Comparison of ENCODE assay signal across 27 mouse cellular contexts in the genomic region with DNA sequence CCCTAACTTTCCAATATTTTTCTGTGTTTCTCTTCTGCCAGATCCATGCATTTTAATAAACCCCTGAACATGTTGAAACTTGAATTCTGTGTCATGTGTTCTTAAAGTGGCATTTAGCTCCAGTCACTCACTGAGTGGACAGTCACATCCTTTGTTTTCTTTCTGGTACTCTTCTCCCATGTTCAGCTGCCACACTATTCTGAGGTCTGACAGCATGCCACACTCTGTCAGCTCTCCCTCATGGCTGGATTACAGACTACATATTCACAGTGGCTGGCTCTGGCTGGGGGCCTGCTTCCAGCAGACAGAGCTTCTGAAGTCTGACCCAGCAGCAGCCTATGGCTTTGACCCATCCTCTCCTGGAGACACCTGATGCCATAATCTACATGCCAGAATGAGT.
DNase-seq lines count a peak whose midpoint lies in the region; ATAC-seq lines count a peak whose summit lies in the region.
"Had no signal": no experiment of that assay in that cellular context is flagged by ENCODE, and none has a peak within 500 bp of the region (broad histone marks: within the 10 kb centered on the region; RNA-seq: fewer than 3 reads in every experiment).

No protein-coding gene starts in this region.

- no peaks in the 10 kb centered on the region for H3K36me3 ChIP-seq in kidney, embryonic 16.5 days (ENCODE audit: insufficient read depth, low read length)
- no peaks in the 10 kb centered on the region for H3K36me3 ChIP-seq in embryonic facial prominence, embryonic 14.5 days (ENCODE audit: control insufficient read depth, insufficient read depth, low read length)
- H3K36me3 ChIP-seq: G1E; hindbrain, embryonic 13.5 days; midbrain, embryonic 10.5 days had no signal

- peak; percentile 10 for DNase-seq in gastrocnemius, postnatal 14 days
- DNase-seq in gastrocnemius, postnatal 36 days: no peak
- DNase-seq in kidney, adult 11 months: no peak
- peak; percentile 21 for DNase-seq in embryo, embryonic 10.5 days (ENCODE audit: low spot score)
- no peak for DNase-seq in embryonic facial prominence, embryonic 14.5 days (ENCODE audit: low spot score)
- no peak for DNase-seq in heart, postnatal 14 days
- DNase-seq: adrenal gland, postnatal 10 days; B cell, adult 2 months; cerebellum, adult 18-20 months; cerebellum, postnatal 14 days; heart, postnatal 10 days; kidney, adult 18-20 months; kidney, postnatal 14 days; layer of hippocampus, postnatal 36 days; right cerebral cortex, adult 18-20 months; right cerebral cortex, postnatal 4 days; thymus, adult 18-20 months; thymus, postnatal 36 days had no signal

- no peaks in the 10 kb centered on the region for H3K4me1 ChIP-seq in kidney, embryonic 16.5 days (ENCODE audit: insufficient read depth, low read length)
- H3K4me1 ChIP-seq in embryonic facial prominence, embryonic 14.5 days (ENCODE audit: control insufficient read depth, insufficient read depth, low read length): no peaks in the 10 kb centered on the region
- H3K4me1 ChIP-seq: forebrain, embryonic 13.5 days; hindbrain, embryonic 13.5 days had no signal

- no peak overlapping the region for H3K27ac ChIP-seq in kidney, embryonic 16.5 days (ENCODE audit: low read length)
- H3K27ac ChIP-seq in embryonic facial prominence, embryonic 14.5 days (replicated peaks; ENCODE audit: low read depth, low read length): no peak overlapping the region
- H3K27ac ChIP-seq: forebrain, embryonic 13.5 days; hindbrain, embryonic 13.5 days; midbrain, embryonic 10.5 days had no signal

- no peak overlapping the region for H3K9ac ChIP-seq in kidney, embryonic 16.5 days (replicated peaks; ENCODE audit: low read length)
- H3K9ac ChIP-seq in embryonic facial prominence, embryonic 14.5 days (ENCODE audit: low read depth, low read length): no peak overlapping the region
- H3K9ac ChIP-seq: forebrain, embryonic 13.5 days; hindbrain, embryonic 13.5 days had no signal

- no peaks in the 10 kb centered on the region for H3K27me3 ChIP-seq in kidney, embryonic 16.5 days (ENCODE audit: insufficient read depth, low read length)
- H3K27me3 ChIP-seq in embryonic facial prominence, embryonic 14.5 days (replicated peaks; ENCODE audit: control insufficient read depth, insufficient read depth, low read length): no peaks in the 10 kb centered on the region
- H3K27me3 ChIP-seq: CH12.LX; forebrain, embryonic 13.5 days; hindbrain, embryonic 13.5 days had no signal

- H3K9me3 ChIP-seq in kidney, embryonic 16.5 days (ENCODE audit: low read length): no peaks in the 10 kb centered on the region
- no peaks in the 10 kb centered on the region for H3K9me3 ChIP-seq in embryonic facial prominence, embryonic 14.5 days (ENCODE audit: control insufficient read depth, low read length)
- H3K9me3 ChIP-seq: forebrain, embryonic 13.5 days; G1E; hindbrain, embryonic 13.5 days; midbrain, embryonic 10.5 days had no signal

- intact Hi-C loops in gastrocnemius, postnatal 14 days (cut with DNase I; ENCODE audit: low total_unique reads): no loop called here
- intact Hi-C loops in gastrocnemius, postnatal 36 days (cut with DNase I): no loop called here
- intact Hi-C loops in heart, postnatal 14 days (cut with DNase I): no loop called here

- H3K4me2 ChIP-seq in kidney, embryonic 16.5 days (replicated peaks; ENCODE audit: low read depth, low read length): no peak overlapping the region
- no peak overlapping the region for H3K4me2 ChIP-seq in embryonic facial prominence, embryonic 14.5 days (ENCODE audit: low read depth, low read length)
- H3K4me2 ChIP-seq: forebrain, embryonic 13.5 days; heart, embryonic 11.5 days; hindbrain, embryonic 13.5 days had no signal

- H3K4me3 ChIP-seq in kidney, embryonic 16.5 days (ENCODE audit: low read length): no peak overlapping the region
- no peak overlapping the region for H3K4me3 ChIP-seq in embryonic facial prominence, embryonic 14.5 days (ENCODE audit: low read depth, low read length)
- H3K4me3 ChIP-seq: forebrain, embryonic 13.5 days; hindbrain, embryonic 13.5 days; midbrain, embryonic 10.5 days had no signal

- ATAC-seq in kidney, embryonic 16.5 days (ENCODE audit: low FRiP score, low TSS enrichment): peak; percentile 15; the same call in 1 of the 2 replicates
- peak; percentile 50; the same call in 1 of the 2 replicates for ATAC-seq in embryonic facial prominence, embryonic 14.5 days (ENCODE audit: low read depth)
- ATAC-seq: activated CD4-positive, CD25-positive, alpha-beta regulatory T cell, adult 4 months; forebrain, embryonic 13.5 days; lung, postnatal 0 days had no signal

Comparison
In these comparisons a context has a peak if more than half of its experiments do, and no peak if none do; other contexts are left out.
1. DNase-seq: peak in gastrocnemius, postnatal 14 days (single experiment) and embryo, embryonic 10.5 days (single experiment); none in gastrocnemius, postnatal 36 days (0 of 2), kidney, adult 11 months (single experiment), embryonic facial prominence, embryonic 14.5 days (single experiment) and heart, postnatal 14 days (0 of 2).